Mouse (Mus musculus) regulatory T cell (primary cell): Measurements from ENCODE around the gene Klhl26.

Experiments
- in situ Hi-C: fragments of 300-600 bp; cut with MboI, MseI; formaldehyde crosslinking; loops from one replicate; pipeline ENCODE4 v1.15.1; 2025; ENCODE audit warnings: high pct_unique_total_duplicates

The Klhl26 gene

DNA sequence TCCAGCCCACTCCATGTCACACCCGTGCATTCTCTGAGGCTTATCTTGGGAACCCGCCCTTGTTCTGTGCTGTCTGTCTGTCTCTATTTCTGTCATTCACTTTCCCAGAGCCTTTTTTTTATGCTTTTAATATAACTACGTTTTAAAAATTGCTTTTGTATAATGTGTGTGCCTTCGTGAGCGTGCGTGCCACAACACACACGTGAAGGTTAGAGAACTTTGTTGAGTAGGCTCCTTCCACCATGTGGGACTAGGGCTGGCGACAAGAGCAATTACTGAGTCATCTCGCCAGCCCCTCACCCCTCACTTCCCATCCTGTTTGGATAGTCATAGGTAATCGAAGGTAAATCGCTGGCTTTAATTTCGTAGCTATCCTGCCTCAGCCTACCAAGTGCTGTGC lies 25.8 kb upstream of the Klhl26 start:
- in situ Hi-C loops: loop anchor here (10.0 kb wide), 2 partner anchors 88 to 1288 kb away; no protein-coding TSS in a partner anchor

GRCm38 (mm10) chr8:70501820-70502529 lies 25.2 kb upstream of the Klhl26 start:
- in situ Hi-C loops: loop anchor here (10.0 kb wide), 2 partner anchors 87 to 1287 kb away; no protein-coding TSS in a partner anchor

- in situ Hi-C loops: loop anchor here (10.0 kb wide), 2 partner anchors 86 to 1286 kb away; no protein-coding TSS in a partner anchor
These were observed 23.9 kb upstream of the Klhl26 start for GRCm38 (mm10) chr8:70500386-70501301.

- in situ Hi-C loops: no loop called here
These were observed 18.9 kb upstream of the Klhl26 start for GRCm38 (mm10) chr8:70495771-70496062.

DNA sequence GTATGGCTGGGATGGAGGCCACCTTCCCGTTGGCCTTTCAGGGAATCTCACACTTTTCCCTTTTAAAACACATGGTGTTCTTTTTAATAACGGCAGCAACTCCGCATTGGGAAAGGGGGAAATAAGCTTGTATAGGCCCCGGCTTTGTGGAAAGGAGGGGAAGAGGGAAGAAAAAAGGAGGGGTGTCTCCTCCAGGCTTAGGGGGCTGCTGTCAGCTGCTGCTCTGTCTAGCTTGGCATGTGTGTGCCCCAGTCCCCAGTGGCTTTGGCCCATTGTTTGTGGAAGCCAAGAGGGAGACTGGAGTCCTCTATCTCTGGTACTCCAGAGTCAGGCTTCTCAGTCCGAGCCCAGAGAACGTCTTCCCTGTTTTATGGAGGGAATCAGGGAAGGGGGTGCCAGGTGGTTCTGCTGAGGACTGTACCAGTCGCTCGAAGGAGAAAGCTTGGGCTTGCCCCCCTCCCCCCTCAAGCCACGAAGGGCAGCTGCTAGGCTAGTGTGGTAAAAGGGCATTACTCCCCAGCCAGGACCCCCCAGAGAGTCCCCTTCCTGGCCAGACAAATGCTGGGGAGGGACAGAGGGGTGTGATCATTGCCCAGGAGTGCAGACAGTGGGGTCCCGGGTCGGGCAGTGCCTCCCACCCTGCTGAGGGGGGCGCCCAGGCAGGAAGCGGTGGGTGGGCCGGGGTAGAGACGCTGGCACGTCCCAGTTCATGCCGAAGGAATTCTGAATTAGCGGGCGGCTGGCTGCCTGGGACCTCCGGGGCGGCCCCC lies 18.4 kb upstream of the Klhl26 start:
- in situ Hi-C loops: no loop called here

DNA sequence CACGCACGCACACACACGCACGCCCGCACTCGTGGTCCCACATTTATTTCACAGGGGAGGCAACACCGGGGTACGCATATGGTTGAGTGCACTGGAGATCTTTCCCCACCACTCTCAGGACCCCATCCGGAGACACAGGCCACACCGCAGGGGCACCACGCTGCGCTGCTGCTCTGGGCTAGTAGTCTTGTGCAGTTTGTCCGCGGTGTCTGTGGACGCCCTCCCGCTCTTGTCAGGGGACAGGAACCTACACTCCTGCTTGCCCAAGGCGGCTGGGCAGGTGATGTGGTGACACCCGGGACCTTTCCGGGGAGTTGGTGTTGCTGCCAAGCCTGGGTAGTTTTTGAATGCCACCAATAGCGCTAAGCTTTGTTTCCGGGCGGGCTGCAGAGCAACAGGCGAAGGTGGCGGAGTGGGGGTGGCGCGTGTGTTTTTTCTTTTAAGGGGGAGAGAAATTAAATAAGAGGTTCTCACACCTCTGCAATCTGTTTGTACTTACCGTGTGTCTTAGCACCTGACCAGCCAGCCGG lies 17.7 kb upstream of the Klhl26 start:
- in situ Hi-C loops: no loop called here

DNA sequence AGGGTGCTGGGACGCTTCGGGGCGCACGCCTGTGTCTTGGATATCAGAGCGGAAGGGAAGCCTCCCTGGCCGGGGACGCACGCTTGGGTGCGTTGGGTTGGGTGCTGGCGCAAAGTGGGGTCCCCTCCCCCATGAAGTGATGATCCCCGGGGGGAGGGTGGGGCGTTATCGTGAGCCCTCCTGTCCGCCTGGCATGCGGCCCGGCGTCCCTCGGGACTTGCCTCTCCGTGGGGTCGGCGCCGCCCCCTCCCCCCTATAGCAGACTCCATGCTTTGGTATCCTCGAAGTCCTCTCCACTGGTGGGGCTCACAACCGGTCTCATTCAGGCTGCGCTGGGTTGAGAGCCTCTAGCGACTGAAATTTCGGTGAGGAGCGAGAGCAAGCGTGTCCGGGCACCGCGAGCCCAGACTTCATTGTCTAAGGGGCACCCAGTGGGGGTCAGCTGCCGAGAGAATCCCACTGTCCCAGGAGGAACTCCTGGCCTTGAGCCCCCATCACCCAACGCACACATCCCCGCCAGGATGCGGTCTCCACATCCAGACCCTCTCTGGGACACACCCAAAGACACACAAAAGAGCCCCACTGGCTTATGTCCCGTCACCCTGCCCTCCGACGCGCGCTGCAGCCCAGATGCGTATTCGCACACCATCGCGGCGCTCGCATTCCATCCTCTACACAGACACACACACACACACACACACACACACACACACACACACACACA lies 17.1 kb upstream of the Klhl26 start:
- in situ Hi-C loops: no loop called here

GRCm38 (mm10) chr8:70492664-70493640 lies 16.2 kb upstream of the Klhl26 start, which contains the start of gene Crlf1:
Gene Crlf1 (plus strand): TSS chr8:70493158.
- in situ Hi-C loops: no loop called here

DNA sequence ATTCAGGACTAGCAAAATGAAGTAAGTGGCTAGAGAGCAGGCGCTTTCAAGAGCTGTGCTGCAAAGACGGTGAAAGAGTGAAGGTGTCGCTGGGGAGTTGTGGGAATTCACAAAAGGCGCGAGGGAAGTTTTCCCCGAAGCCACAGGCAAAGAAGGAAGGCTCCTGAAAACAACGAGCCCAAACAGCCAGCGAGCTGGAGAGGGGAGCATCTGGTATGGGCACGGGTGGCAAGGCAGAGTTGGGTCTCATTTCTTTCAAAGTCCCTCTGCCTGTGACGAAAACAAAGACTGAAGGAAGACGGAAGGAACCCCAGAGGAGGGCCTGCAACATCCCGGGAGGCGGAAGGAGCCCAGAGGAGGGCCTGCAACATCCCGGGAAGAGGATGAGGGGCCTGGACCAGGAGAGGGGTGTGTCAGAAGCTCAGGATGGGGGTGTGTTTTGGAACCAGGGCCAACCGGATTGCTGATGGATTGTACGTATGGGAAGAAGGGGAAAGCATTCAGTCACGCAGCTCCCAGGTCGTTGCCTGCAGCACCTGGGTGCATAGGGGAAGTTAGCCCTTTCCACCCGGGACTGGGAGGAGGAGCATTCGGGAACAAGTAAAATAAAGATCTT lies 14.2 kb upstream of the Klhl26 start:
- in situ Hi-C loops: no loop called here

DNA sequence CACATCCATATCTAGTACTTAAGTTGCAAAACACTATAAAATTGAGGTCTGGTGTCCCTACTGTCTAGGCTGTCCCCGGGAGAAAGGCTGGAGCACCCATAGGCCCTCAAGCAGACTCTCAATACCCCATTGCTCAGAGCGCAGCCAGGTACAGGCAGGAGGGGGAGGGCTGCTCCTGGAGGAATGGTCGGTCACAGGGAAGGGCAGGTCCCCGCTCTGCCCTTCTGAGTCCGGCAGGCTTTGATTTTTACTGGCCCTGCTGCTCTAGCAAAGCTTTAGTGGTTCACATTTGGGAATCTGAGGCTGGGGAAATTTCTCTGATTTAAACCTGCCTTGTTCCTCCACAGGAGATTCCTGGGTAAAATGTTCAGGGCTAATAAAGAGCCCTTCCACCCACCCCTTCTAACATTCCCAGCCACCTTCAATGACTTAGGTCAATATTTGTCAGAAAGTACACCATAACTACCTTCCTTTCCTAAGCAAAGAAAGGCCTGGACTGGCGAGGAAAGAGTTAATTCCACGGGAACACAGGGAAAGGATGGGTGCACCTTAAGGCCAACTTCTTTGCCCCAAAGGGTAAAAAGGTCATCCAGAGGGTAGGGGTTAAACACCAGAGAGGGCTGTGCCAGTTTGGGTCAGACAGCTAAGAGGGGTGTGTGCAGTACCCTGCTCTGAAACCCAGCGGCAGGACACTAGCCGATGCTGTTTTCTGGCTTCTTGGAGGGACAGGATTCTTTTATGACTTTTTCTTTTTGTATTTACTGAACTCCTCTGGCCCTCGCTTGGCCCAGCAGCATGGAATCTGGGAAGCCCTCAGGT lies 13.5 kb upstream of the Klhl26 start:
- in situ Hi-C loops: no loop called here

DNA sequence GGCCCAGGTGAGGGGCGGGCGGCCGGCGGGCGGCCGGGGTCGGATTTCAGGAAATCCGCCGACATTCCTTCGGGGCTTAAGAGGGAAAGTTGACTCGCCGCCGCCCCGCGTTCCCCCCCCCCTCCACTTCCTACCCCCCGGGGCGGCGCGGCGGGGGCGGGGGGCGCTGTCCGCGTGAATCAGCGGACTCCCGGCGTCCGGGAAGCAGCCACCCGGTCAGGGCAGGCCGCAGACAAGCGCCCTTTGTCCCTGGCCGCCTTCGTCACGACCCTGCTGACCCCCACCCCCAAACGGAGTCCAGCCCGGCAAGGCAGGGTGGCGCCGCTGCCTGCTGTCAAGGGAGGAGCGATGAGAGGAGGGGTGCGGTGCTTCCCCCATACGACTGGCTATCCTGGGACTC lies 12.8 kb upstream of the Klhl26 start:
- in situ Hi-C loops: no loop called here

GRCm38 (mm10) chr8:70488931-70489470 lies 12.2 kb upstream of the Klhl26 start:
- in situ Hi-C loops: no loop called here

DNA sequence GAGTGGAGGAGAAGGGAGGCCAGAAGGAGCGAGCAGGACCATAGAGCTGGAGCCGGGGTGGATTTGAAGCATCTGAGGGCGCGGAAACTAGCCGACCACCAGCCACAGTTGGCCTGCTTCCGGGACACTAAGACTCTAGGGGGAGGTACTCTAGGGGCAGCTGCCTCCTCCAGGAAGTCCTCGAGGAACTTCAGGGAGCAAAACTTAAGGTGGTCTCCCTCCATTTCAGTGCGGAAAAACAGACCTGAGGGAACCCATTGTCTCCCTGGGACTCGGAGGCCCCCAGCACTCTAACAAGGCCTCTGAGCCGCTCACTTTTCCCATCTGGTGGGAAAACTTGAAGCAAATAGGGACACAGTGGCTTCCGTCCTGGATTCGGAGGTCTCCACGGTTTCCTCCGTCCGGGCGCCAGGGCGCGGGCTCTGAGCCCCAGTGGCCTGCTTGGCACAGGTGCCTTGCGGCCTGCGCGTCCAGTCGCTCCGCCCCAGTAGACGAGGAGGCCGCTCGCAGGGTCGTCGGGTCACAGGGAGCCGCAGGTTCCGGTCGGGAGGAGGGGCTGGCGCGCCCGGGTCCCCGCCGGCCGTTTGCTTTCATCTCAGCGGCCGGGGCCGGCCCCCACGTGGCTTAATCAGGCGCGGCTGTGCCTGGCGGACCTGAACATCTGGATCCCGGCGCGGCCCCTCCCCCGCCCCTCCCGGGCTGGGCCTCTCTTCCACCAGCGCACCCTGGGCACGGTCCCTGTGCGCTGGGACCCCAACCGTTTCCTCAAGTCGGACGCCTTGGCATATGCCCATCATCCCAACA lies 11.4 kb upstream of the Klhl26 start:
- in situ Hi-C loops: no loop called here

DNA sequence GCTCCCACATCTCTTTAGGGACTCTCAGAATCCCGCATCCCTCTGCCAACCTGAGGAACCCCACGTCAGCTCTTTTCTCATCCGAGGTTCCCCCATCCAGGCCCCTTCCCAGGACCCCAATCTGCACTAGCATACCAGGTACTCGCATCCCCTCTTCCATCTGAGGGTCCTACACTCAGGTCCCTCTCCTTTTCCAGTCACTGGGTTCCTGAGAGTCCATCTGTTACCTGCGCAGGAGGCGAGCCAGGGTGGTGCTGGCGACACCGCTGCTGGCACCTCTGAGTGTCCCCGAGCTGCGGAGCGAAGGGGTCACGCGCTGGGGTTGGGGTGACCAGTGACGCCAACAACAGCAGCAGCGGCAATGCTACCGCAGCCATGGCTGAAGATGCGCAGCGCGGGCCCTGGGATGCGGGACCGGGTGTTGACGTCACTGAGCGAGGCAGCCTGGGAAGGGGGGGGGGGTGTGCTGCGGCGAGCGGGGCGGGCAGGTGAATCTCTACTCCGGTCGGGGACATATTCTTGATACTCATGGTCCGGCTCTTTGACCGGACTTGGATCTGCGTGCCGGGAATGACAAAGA lies 10.3 kb upstream of the Klhl26 start, which contains the start of gene Tmem59l:
Tmem59l (minus strand) TSS at position 418 of the 580 bp plus-strand sequence.
- in situ Hi-C loops: no loop called here

DNA sequence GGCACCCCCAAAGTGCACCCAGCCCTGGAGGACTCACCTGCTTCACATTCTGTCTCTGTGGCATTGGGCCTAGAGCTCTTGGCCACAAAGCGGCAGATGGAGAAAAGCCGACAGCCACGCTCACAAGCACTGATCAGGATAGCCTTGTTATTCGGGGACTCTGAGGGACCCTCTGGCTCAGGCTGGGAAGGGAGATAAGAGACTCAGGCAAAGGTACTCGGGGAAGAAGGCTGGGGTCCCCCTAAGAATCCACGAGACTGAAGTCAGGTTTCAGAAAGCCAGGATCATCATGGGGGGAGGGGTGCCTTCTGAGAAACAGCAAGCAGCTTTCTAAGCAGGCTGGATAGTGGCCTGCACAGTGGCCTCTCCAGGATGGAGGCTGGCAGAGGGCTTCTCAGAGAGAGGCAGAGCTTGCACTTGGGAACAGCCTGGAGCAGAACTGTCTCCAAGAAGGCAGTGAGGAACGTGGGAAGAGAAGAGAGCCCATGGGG lies 9.5 kb upstream of the Klhl26 start:
- in situ Hi-C loops: no loop called here

DNA sequence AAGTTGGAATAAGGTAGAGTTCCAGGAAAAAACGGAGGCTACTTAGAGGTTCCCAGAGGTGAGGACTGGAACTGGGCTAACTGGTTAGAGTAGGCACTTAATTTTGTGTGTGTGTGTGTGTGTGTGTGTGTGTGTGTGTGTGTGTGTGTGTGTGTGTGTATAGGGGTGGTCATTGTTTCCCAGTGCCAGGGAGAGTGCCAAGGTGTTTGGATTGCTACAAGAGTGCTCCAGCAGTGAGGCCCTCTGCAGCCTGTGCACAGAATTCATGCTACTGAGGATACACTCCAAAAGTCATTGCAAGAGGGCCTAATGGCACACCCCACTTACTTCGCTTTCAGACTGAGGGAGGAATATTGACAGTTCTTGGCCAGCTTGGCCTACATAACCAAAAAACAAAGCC lies 6.2 kb upstream of the Klhl26 start:
- in situ Hi-C loops: no loop called here

DNA sequence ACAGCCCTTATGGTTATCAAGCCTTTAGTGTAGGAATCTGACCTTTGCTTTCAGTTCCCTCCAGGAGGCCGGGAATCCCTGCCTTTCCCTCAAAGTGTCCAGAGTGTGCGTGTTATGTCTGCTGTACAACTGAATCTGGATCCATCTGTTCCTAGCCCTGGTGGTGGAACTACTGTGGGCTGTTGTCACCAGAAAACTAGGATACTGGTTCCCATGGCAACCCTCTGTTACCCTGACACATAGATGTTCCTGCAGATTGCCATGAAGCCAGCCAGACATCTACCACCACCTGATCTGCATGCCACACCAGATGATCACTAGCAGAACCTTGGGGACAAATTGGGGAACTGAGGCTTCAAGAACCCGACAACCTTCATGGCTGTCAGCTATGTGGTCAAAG lies 5.1 kb upstream of the Klhl26 start:
- in situ Hi-C loops: no loop called here
